Mouse (Mus musculus) forebrain, embryonic 14.5 days (tissue): ENCODE measurements at regions not wholly inside any gene's neighbourhood (a gene's known extent, or its start where the extent isn't known, plus 50 kb on each side); places are given as distances from the start of the nearest gene placed in this dataset.

Source experiments
- ATAC-seq: fragments of 200-750 bp; cut with Nextera tagmentation; 2 replicates; pipeline ENCODE4 v1.8.0; 2017; ENCODE audit warnings: mild to moderate bottlenecking, moderate library complexity
- DNase-seq: peaks from one replicate; pipeline ENCODE4 v3.0.0-alpha.2; 2015; ENCODE audit warnings: low spot score
- H3K27ac ChIP-seq: fragments of 300-500 bp; sonication (generic); 2 replicates; pipeline ENCODE4 v1.5.1; 2014; ENCODE audit warnings: low read depth, mild to moderate bottlenecking, control low read depth, low read length, moderate library complexity
- H3K27me3 ChIP-seq: fragments of 300-500 bp; sonication (generic); replicated peaks from 2 replicates; pipeline ENCODE4 v1.6.1; 2014; ENCODE audit warnings: low read length, control low read depth, mixed read lengths; ENCODE audit not compliant: control insufficient read depth, insufficient read depth
- H3K36me3 ChIP-seq: fragments of 300-500 bp; sonication (generic); 2 replicates; pipeline ENCODE4 v1.6.1; 2014; ENCODE audit warnings: low read length, control low read depth; ENCODE audit not compliant: control insufficient read depth, insufficient read depth
- H3K4me1 ChIP-seq: fragments of 300-500 bp; sonication (generic); 2 replicates; pipeline ENCODE4 v1.6.1; 2014; ENCODE audit warnings: antibody characterized with exemption, low read length, control low read depth; ENCODE audit not compliant: control insufficient read depth, insufficient read depth
- H3K4me2 ChIP-seq: fragments of 300-500 bp; sonication (generic); 2 replicates; pipeline ENCODE4 v1.6.1; 2014; ENCODE audit warnings: mild to moderate bottlenecking, control low read depth, low read length
- H3K4me3 ChIP-seq: fragments of 300-500 bp; sonication (generic); 2 replicates; pipeline ENCODE4 v1.5.1; 2014; ENCODE audit warnings: low read depth, low read length, control low read depth
- H3K9ac ChIP-seq: fragments of 300-500 bp; sonication (generic); 2 replicates; pipeline ENCODE4 v1.6.1; 2014; ENCODE audit warnings: mild to moderate bottlenecking, low read length, control low read depth, moderate library complexity
- H3K9me3 ChIP-seq: fragments of 300-500 bp; sonication (generic); replicated peaks from 2 replicates; pipeline ENCODE4 v1.6.1; 2016; ENCODE audit warnings: low read length, control low read depth, mixed read lengths; ENCODE audit not compliant: control insufficient read depth
- WGBS: fragments of 180-500 bp; shearing (Covaris S2); extraction: QIAGEN DNeasy Blood & Tissue Kit; methylation state at CpG from one replicate; pipeline ENCODE4 v1.1.7; 2014; 5-methylcytosine and 5-hydroxymethylcytosine counted together

DNA sequence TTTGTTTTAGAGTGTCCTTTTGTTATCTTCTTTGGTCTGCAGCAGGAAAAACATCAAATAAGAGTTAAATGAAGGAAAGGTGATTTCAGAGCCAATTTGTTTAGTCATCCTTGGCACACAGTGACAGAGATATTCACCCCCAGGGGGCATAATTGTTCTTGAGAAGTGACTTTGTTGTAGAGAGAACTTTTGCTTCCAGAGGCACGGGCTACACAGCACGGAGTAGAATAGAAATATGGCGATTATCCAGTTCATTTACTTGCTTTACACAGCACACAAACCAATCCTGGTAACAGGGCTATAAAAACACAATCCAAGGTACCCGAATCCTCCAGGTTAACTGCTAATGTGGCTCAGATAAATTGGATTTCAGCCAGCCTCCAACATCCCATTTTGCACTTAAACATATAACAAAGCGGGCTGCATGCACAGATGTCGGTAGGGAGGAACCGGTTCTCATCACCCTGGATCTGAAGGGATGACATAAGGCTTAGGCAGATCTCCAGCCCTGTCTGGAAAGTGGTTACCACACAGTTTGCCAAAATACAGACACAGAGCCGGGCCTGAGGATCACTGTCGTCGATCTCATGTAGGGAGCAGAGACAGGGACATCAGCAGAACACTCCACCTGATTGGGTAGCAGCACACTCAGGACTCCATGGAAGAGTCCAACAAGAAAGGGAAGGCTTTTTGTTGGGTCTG, 148.9 kb upstream of the Noct start:
- WGBS, result 51% methylated on average over 10 of the region's 10 CpGs
- Histone ChIP-seq H3K27ac (no peak overlapping the region), H3K4me3 (no peak overlapping the region), H3K9me3 (no peaks in the 10 kb centered on the region), H3K4me2 (no peak overlapping the region), H3K4me1 (no peaks in the 10 kb centered on the region; the same call in 1 of the 2 replicates), H3K36me3 (no peaks in the 10 kb centered on the region), H3K27me3 (no peaks in the 10 kb centered on the region), H3K9ac (no peak overlapping the region)
- DNase-seq (peak; percentile 64), ATAC-seq (peak; percentile 68; the same call in 1 of the 2 replicates)

- no peak overlapping the region for H3K4me3 ChIP-seq
Observed at GRCm38 (mm10) chr3:51078459-51078858, 145.8 kb upstream of the Noct start.

DNA sequence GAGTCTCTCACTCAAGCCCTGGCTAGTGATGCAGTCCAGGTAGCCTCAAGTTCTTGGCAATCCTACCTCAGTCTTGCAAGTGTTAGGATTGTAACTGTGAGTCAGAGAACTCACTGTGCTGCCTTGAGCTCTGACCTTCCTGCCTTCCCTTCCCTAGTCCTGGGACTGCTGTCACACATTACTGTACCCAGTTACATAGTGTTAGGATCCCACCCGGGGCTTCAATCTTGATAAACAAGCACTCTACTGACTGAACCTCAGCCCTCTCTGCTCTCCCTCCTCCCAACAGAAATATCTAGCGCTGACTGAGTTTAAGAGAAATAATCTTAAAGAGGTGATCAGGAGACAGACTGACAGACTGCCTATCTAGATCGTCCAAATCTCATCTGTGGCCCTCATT, 143.8 kb upstream of the Noct start:
- H3K27ac ChIP-seq, result no peak overlapping the region
- H3K36me3 ChIP-seq, result no peaks in the 10 kb centered on the region
- peaks cover 12% of the 10 kb centered on the region for H3K4me1 ChIP-seq
- H3K9me3 ChIP-seq, result no peaks in the 10 kb centered on the region
- H3K4me2 ChIP-seq, result no peak overlapping the region
- H3K4me3 ChIP-seq, result no peak overlapping the region
- no peaks in the 10 kb centered on the region for H3K27me3 ChIP-seq
- 69% methylated on average over 3 of the region's 3 CpGs for WGBS
- H3K9ac ChIP-seq, result no peak overlapping the region
- ATAC-seq, result no peak
- no peak for DNase-seq

More at GRCm38 (mm10) chr3:51078459-51078858, 145.8 kb upstream of the Noct start:
- Histone ChIP-seq H3K9me3 (no peaks in the 10 kb centered on the region), H3K27me3 (no peaks in the 10 kb centered on the region), H3K4me1 (peaks cover 9% of the 10 kb centered on the region), H3K9ac (no peak overlapping the region), H3K27ac (no peak overlapping the region), H3K4me2 (no peak overlapping the region), H3K36me3 (no peaks in the 10 kb centered on the region)
- no peak for DNase-seq
- no peak for ATAC-seq
- 68% methylated on average over 4 of the region's 4 CpGs for WGBS

- no peaks in the 10 kb centered on the region for H3K27me3 ChIP-seq
- ATAC-seq (no peak), DNase-seq (no peak)
- no peak overlapping the region for H3K9ac ChIP-seq
- H3K4me3 ChIP-seq, result no peak overlapping the region
- H3K36me3 ChIP-seq, result no peaks in the 10 kb centered on the region
- peaks cover 12% of the 10 kb centered on the region for H3K4me1 ChIP-seq
- no peak overlapping the region for H3K4me2 ChIP-seq
- WGBS, result 69% methylated on average over 7 of the region's 7 CpGs
- H3K27ac ChIP-seq, result no peak overlapping the region
- no peaks in the 10 kb centered on the region for H3K9me3 ChIP-seq
Observed at GRCm38 (mm10) chr3:51080855-51081254, 143.4 kb upstream of the Noct start.

- peak overlapping the region; percentile 65 for H3K27ac ChIP-seq
- 0 out of 2 replicates have a peak overlapping the region, but pooled peaks have one; percentile 21 for H3K9ac ChIP-seq
- no peaks in the 10 kb centered on the region for H3K36me3 ChIP-seq
- H3K27me3 ChIP-seq, result no peaks in the 10 kb centered on the region
- 29% methylated on average over 11 of the region's 11 CpGs for WGBS
- peaks cover 22% of the 10 kb centered on the region for H3K4me1 ChIP-seq
- H3K4me3 ChIP-seq, result no peak overlapping the region
- H3K4me2 ChIP-seq, result peak overlapping the region; percentile 23; the same call in 1 of the 2 replicates
- no peaks in the 10 kb centered on the region for H3K9me3 ChIP-seq
- ATAC-seq (peak; percentile 10; the same call in 1 of the 2 replicates), DNase-seq (peak; percentile 67)
Observed at GRCm38 (mm10) chr3:51082831-51083575, 141.2 kb upstream of the Noct start.

DNA sequence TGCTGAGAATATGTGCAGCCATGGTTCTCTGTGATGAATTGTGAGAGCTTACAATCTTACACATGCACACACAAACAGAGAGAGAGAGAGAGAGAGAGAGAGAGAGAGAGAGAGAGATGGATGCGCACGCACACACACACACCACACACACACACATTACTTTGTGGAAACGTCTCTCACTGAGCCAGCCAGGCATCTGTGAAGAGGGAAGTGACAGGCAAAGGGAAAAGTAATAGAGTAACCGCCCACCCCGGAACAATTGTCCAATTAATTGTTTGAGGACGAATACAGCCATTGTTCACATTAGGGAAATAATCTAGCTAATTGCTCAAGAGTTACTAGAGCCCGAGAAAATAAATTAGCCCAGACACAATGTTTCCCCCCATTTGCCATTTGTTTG, 140.7 kb upstream of the Noct start:
- ATAC-seq, result peak; percentile 44; the same call in 1 of the 2 replicates
- peak overlapping the region; percentile 23; the same call in 1 of the 2 replicates for H3K4me2 ChIP-seq

GRCm38 (mm10) chr3:51086441-51086849, 137.8 kb upstream of the Noct start:
- Histone ChIP-seq H3K27me3 (0 out of 2 replicates have a peak, but pooled peaks cover 4% of the 10 kb centered on the region), H3K4me3 (no peak overlapping the region), H3K36me3 (no peaks in the 10 kb centered on the region), H3K27ac (no peak overlapping the region; the same call in 1 of the 2 replicates), H3K9me3 (no peaks in the 10 kb centered on the region), H3K4me1 (peaks cover 31% of the 10 kb centered on the region), H3K9ac (no peak overlapping the region), H3K4me2 (no peak overlapping the region)
- DNase-seq, result peak; percentile 76
- WGBS, result 8% methylated on average over 10 of the region's 10 CpGs
- ATAC-seq, result peak; percentile 58

More for the DNA sequence above, 140.7 kb upstream of the Noct start:
- Histone ChIP-seq H3K27ac (peak overlapping the region; percentile 65), H3K4me3 (no peak overlapping the region), H3K4me1 (peaks cover 22% of the 10 kb centered on the region), H3K9me3 (no peaks in the 10 kb centered on the region), H3K9ac (no peak overlapping the region), H3K27me3 (no peaks in the 10 kb centered on the region), H3K36me3 (no peaks in the 10 kb centered on the region)
- peak; percentile 73 for DNase-seq
- 10% methylated on average over 7 of the region's 7 CpGs for WGBS

DNA sequence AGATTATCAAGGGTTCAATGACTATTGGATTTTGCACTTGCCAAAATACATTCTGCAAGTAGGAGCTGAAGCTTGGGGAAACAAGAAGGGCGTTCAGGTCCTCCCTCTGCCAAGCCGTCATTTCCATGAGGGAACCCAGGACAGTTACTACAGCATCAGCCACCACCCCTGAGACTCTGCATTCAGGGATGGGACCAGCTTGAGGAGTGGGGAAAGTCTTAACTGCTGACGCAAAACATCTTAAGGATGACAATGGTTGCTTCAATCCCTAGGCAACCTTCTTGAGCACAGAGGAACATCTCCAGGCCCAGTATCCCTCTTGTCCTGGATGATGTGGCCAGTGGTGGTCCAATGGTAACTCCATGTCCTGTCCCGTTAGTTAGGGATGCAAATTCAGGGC, 137.2 kb upstream of the Noct start:
- H3K36me3 ChIP-seq, result no peaks in the 10 kb centered on the region
- H3K4me3 ChIP-seq, result no peak overlapping the region
- DNase-seq (no peak), ATAC-seq (no peak)
- no peak overlapping the region for H3K9ac ChIP-seq
- no peak overlapping the region for H3K4me2 ChIP-seq
- H3K9me3 ChIP-seq, result no peaks in the 10 kb centered on the region
- peak overlapping the region; percentile 67; the same call in 1 of the 2 replicates for H3K27ac ChIP-seq
- H3K27me3 ChIP-seq, result 0 out of 2 replicates have a peak, but pooled peaks cover 4% of the 10 kb centered on the region
- 49% methylated on average over 4 of the region's 4 CpGs for WGBS
- H3K4me1 ChIP-seq, result peaks cover 31% of the 10 kb centered on the region
